Mouse (Mus musculus): Measurements from ENCODE around the gene Slc10a1. TPM values are rescaled to one million over a fixed set of nuclear protein-coding genes. Genes with fewer than 3 reads are reported as not detected.

The Slc10a1 gene
- polyA plus RNA-seq, 1 experiment from 2014 or later, result 0.63 TPM

DNA sequence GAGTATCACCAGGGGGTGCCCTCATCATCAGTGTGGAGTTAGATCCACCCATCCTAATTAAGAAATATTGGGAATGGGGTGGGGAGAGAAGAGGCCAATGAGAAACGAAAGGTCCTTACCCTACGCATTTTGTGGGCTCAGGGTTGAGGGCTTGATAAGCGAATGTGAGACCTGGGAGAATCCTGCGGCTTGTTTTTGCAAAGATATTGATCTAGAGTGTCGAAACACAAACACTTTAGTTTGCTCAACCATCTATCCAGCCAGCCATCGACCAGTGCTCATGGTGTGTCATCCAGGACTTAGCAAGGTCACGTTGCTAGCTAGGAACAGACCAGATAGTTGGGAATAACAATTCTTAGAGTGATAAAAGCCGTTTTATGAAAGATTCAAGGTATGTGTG, 58.9 kb downstream of the Slc10a1 start:
- H3K27ac ChIP-seq (ENCODE audit: low read depth, low read length), result no peak overlapping the region
- 94% methylated on average over 8 of the region's 8 CpGs for WGBS
- no peak overlapping the region for H3K9ac ChIP-seq (ENCODE audit: low read length)
- no peak for ATAC-seq (replicated peaks; ENCODE audit: low FRiP score)
- H3K4me3 ChIP-seq (ENCODE audit: low read depth, low read length), result no peak overlapping the region
- no peaks in the 10 kb centered on the region for H3K4me1 ChIP-seq (replicated peaks; ENCODE audit: control insufficient read depth, insufficient read depth, low read length)
- no peaks in the 10 kb centered on the region for H3K36me3 ChIP-seq (ENCODE audit: control insufficient read depth, insufficient read depth, low read length)
- H3K9me3 ChIP-seq (ENCODE audit: control insufficient read depth, low read length), result no peaks in the 10 kb centered on the region
- H3K27me3 ChIP-seq (ENCODE audit: control insufficient read depth, insufficient read depth, low read length), result no peaks in the 10 kb centered on the region
- DNase-seq (ENCODE audit: low spot score), result no peak
- H3K4me2 ChIP-seq (ENCODE audit: low read depth, low read length, severe bottlenecking), result no peak overlapping the region

Other genes starting within 250 kb of the Slc10a1 start
- gene Ccdc177, start 208.0 kb downstream of the Slc10a1 start, polyA plus RNA-seq (2014; fragmentation: Nextera tagmentation; extraction: Ambion mirVana), result 5.1 and 6.8 TPM in 2 replicates
- gene Susd6, start 178.2 kb downstream of the Slc10a1 start, polyA plus RNA-seq (2014; fragmentation: Nextera tagmentation; extraction: Ambion mirVana), result 19.9 and 21.5 TPM in 2 replicates
- 436 and 461 TPM in 2 replicates for gene Srsf5, start 23.2 kb downstream of the Slc10a1 start, polyA plus RNA-seq (2014; fragmentation: Nextera tagmentation; extraction: Ambion mirVana)
- gene Smoc1, start 58.1 kb upstream of the Slc10a1 start, polyA plus RNA-seq (2014; fragmentation: Nextera tagmentation; extraction: Ambion mirVana), result 6.7 and 6.8 TPM in 2 replicates

Data from forebrain, embryonic 11.5 days (tissue).